Mouse (Mus musculus) intestine, embryonic 15.5 days (tissue): Measurements from ENCODE around the gene Zfp287. TPM values are rescaled to one million over a fixed set of nuclear protein-coding genes. Genes with fewer than 3 reads are reported as not detected.
"Not testable (repeated sequence)": the region's sequence is repeated elsewhere in the genome, so short reads cannot be mapped to it uniquely, and the experiment has no call there.

Source experiments
- ATAC-seq: fragments of 200-750 bp; cut with Nextera tagmentation; 2 replicates; pipeline ENCODE4 v1.8.0; 2017; ENCODE audit warnings: moderate TSS enrichment, moderate library complexity
- H3K27ac ChIP-seq: fragments of 300-500 bp; sonication (generic); 2 replicates; pipeline ENCODE4 v1.5.1; 2015; ENCODE audit warnings: mild to moderate bottlenecking, inconsistent platforms
- H3K27me3 ChIP-seq: fragments of 300-500 bp; sonication (generic); replicated peaks from 2 replicates; pipeline ENCODE4 v1.6.1; 2015; ENCODE audit warnings: inconsistent platforms
- H3K36me3 ChIP-seq: fragments of 300-500 bp; sonication (generic); 2 replicates; pipeline ENCODE4 v1.6.1; 2015; ENCODE audit warnings: inconsistent platforms
- H3K4me1 ChIP-seq: fragments of 300-500 bp; sonication (generic); replicated peaks from 2 replicates; pipeline ENCODE4 v1.6.1; 2015; ENCODE audit warnings: inconsistent platforms
- H3K4me2 ChIP-seq: fragments of 300-500 bp; sonication (generic); replicated peaks from 2 replicates; pipeline ENCODE4 v1.6.1; 2015; ENCODE audit warnings: mild to moderate bottlenecking, inconsistent platforms
- H3K4me3 ChIP-seq: fragments of 300-500 bp; sonication (generic); replicated peaks from 2 replicates; pipeline ENCODE4 v1.5.1; 2015; ENCODE audit warnings: inconsistent platforms
- H3K9ac ChIP-seq: fragments of 300-500 bp; sonication (generic); 2 replicates; pipeline ENCODE4 v1.6.1; 2015; ENCODE audit warnings: inconsistent platforms
- H3K9me3 ChIP-seq: fragments of 300-500 bp; sonication (generic); 2 replicates; pipeline ENCODE4 v1.6.1; 2016; ENCODE audit warnings: inconsistent platforms
- WGBS: fragments of 180-500 bp; shearing (Covaris S2); methylation state at CpG from one replicate; pipeline ENCODE4 v1.1.7; 2015; 5-methylcytosine and 5-hydroxymethylcytosine counted together
- polyA plus RNA-seq: library from polyadenylated mRNA; unstranded; fragments of >200 nt; fragmentation: Nextera tagmentation; extraction: Ambion mirVana; gene quantifications from 2 replicates; pipeline ENCODE4 v1.2.1, GENCODE M21; 2015

Zfp287 gene
- polyA plus RNA-seq, result 5.4 and 5.6 TPM in 2 replicates

DNA sequence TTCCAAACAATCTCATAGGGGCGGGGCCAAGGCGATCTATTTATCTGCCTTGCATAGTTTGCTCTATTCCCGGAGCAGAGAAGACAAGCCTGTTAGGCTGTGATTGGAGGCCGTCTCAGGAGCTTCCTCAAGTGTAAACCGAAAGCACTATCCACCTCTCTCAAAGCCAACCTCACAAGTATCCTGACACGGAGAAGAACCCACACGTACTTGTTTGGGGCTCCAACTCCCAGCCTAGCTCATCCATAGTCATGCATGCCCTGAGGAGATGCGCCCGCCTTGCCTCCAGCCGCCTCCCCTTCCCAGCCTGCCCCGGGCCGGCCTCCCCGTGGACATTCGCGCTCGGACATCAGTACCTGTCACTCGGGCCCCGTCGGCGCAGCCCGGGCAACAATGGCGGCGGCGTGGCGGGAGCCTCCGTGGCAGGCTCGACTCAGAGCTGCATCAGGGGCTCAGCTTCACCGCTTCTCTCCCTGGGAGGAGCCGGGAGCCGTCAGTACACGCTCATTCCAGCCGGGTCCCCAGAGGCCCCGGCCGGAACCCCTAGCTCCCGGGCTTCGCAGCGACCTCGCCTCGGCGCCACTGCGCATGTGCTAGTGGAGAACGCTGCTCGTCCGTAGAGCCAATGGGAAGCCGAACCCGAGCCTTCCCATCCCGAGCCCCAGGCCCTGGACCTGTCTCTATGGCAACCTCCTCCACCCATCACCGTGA is at the start of gene Zfp287:
Zfp287 (minus strand) TSS at position 595 of the 711 bp plus-strand sequence.
- WGBS, result under 1% methylated on average over 48 of the region's 48 CpGs
- peak within 1 kb of the TSS; percentile 85 for H3K4me2 ChIP-seq
- H3K27ac ChIP-seq, result peak within 1 kb of the TSS; percentile 66
- peak within 1 kb of the TSS; percentile 64 for H3K4me3 ChIP-seq
- peak within 1 kb of the TSS; percentile 70 for H3K9ac ChIP-seq
- H3K9me3 ChIP-seq, result no peaks in the 10 kb centered on the region
- ATAC-seq, result peak; percentile 99
- H3K27me3 ChIP-seq, result no peaks in the 10 kb centered on the region
- H3K4me1 ChIP-seq, result no peaks in the 10 kb centered on the region
- H3K36me3 ChIP-seq, result no peaks in the 10 kb centered on the region

- WGBS, result 93% methylated on average over 7 of the region's 7 CpGs
- peaks cover 32% of the 10 kb centered on the region for H3K36me3 ChIP-seq
- no peaks in the 10 kb centered on the region for H3K27me3 ChIP-seq
- no peak for ATAC-seq
- no peak overlapping the region for H3K9ac ChIP-seq
- no peak overlapping the region for H3K27ac ChIP-seq
- H3K4me3 ChIP-seq, result no peak overlapping the region
- no peaks in the 10 kb centered on the region for H3K4me1 ChIP-seq
- H3K4me2 ChIP-seq, result no peak overlapping the region
- H3K9me3 ChIP-seq, result peaks cover 9% of the 10 kb centered on the region; the same call in 1 of the 2 replicates
Observed at GRCm38 (mm10) chr11:62776510-62776909, 44.8 kb upstream of the Zfp287 start.

DNA sequence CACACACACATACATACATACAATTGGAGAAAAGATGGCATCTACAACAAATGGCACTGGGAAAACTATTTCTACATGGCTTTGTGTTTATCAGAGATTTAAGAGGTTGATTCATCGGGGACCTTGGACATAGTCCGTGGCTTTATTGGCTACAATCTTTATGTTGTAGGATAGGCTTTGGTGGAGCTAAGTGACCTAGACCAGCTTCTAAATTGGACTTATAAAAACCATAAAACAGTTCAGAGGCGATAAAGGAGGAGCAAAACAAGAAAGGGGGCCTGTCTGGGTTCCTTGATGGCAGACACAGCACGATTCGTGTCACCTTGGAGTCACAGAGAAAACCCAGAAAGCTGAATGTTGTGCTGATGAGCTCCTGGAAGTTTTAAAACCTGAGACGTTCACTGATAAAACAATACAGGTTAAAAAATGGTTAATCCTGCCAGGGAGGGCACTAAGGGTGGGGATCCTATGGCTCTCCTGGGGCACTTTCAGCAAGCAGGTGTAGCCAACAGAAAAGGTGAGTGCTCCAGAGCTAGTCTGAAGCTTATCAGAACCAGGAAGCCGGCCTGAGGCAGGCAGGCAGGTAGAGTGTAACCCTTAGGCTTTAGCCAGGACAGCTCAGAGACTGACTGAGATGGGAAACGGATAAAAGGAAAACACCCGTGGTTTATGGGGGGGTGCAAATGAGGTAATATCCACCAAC is 29.2 kb upstream of the Zfp287 start:
- peak; percentile 80 for ATAC-seq

DNA sequence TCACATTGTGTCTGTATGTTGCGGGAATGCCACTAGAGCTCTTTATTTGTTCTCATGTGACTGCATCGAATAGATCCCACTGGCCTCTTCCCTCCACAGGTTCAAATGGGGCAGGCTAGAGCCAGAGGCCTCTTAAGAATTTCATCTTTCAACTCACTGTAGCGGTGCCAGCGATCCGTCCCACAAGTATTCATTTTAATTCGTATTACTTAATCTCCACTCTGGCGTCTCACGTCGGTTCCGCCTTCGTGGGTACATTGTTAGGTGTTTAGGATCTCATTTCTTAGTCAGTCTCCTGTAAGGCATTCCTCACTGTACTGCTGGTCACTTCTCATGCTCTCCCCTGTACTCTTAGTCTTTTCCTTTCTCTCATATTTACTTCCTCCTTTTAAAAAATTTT is 26.8 kb upstream of the Zfp287 start:
- Histone ChIP-seq H3K9me3 (no peaks in the 10 kb centered on the region), H3K9ac (no peak overlapping the region), H3K4me2 (no peak overlapping the region), H3K36me3 (no peaks in the 10 kb centered on the region), H3K27me3 (no peaks in the 10 kb centered on the region), H3K4me3 (no peak overlapping the region), H3K27ac (peak overlapping the region; percentile 41; the same call in 1 of the 2 replicates), H3K4me1 (peaks cover 12% of the 10 kb centered on the region)
- ATAC-seq, result no peak
- WGBS, result 93% methylated on average over 11 of the region's 11 CpGs

More for the DNA sequence above, 29.2 kb upstream of the Zfp287 start:
- H3K4me1 ChIP-seq, result peaks cover 12% of the 10 kb centered on the region
- peak overlapping the region; percentile 36; the same call in 1 of the 2 replicates for H3K4me2 ChIP-seq
- no peaks in the 10 kb centered on the region for H3K27me3 ChIP-seq
- H3K9me3 ChIP-seq, result no peaks in the 10 kb centered on the region
- 51% methylated on average over 9 of the region's 9 CpGs for WGBS
- no peaks in the 10 kb centered on the region for H3K36me3 ChIP-seq
- peak overlapping the region; percentile 51 for H3K27ac ChIP-seq
- no peak overlapping the region for H3K9ac ChIP-seq
- no peak overlapping the region for H3K4me3 ChIP-seq

GRCm38 (mm10) chr11:62757906-62758305 is 26.2 kb upstream of the Zfp287 start:
- no peak for ATAC-seq
- H3K4me1 ChIP-seq, result peaks cover 12% of the 10 kb centered on the region
- WGBS, result 78% methylated on average over 6 of the region's 6 CpGs
- no peak overlapping the region for H3K27ac ChIP-seq
- no peak overlapping the region for H3K4me3 ChIP-seq
- H3K27me3 ChIP-seq, result no peaks in the 10 kb centered on the region
- no peak overlapping the region for H3K9ac ChIP-seq
- no peaks in the 10 kb centered on the region for H3K9me3 ChIP-seq
- no peak overlapping the region for H3K4me2 ChIP-seq
- H3K36me3 ChIP-seq, result no peaks in the 10 kb centered on the region

GRCm38 (mm10) chr11:62757143-62757507 is 25.4 kb upstream of the Zfp287 start:
- WGBS, result 4% methylated on average over 7 of the region's 7 CpGs
- H3K27ac ChIP-seq, result no peak overlapping the region
- peak overlapping the region; percentile 27 for H3K4me3 ChIP-seq
- peak; percentile 36 for ATAC-seq
- no peaks in the 10 kb centered on the region for H3K9me3 ChIP-seq
- H3K9ac ChIP-seq, result no peak overlapping the region
- no peaks in the 10 kb centered on the region for H3K36me3 ChIP-seq
- peak overlapping the region; percentile 56 for H3K4me2 ChIP-seq
- no peaks in the 10 kb centered on the region for H3K27me3 ChIP-seq
- H3K4me1 ChIP-seq, result peaks cover 11% of the 10 kb centered on the region

DNA sequence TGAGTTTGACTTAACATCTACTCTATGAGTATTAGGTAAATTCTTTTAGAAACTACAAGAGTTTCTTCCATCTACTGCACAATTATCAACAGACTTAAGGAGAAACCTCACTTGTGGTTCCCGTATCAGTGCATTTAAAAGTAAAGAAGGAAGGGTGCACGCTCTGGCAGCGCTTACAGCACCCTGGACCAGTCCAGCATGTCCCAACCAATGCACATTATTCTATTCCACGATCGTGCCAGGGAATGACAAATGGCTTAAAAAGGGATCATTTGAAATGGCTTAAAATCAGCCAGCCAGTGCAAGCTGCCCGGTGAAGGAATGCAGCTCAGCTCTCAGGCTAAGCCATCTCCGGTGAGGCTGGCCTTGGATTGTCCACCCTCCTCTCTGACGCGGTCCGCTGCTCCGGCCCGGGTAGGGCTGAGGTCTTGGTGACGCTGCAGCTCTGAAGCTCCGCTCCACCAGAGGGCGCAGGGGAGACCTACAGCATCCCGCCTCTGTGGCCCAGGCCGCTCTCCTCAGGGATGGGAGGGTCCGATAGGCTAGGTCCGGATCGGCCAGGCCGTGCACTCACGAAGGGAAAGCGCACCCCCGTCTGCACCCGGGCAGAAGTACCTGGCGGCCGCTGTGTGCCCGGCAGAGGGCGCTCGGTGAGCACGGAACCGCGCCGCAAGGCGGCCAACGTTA is 24.9 kb upstream of the Zfp287 start:
- no peaks in the 10 kb centered on the region for H3K27me3 ChIP-seq
- peak; percentile 98 for ATAC-seq
- WGBS, result 6% methylated on average over 36 of the region's 36 CpGs
- H3K9ac ChIP-seq, result no peak overlapping the region
- no peaks in the 10 kb centered on the region for H3K36me3 ChIP-seq
- peak overlapping the region; percentile 27 for H3K4me3 ChIP-seq
- peaks cover 9% of the 10 kb centered on the region; the same call in 1 of the 2 replicates for H3K4me1 ChIP-seq
- H3K4me2 ChIP-seq, result peak overlapping the region; percentile 56
- H3K9me3 ChIP-seq, result no peaks in the 10 kb centered on the region
- no peak overlapping the region for H3K27ac ChIP-seq

- 88% methylated on average over 8 of the region's 8 CpGs for WGBS
- no peak for ATAC-seq
- no peak within 1 kb of the TSS for H3K27ac ChIP-seq
- no peaks in the 10 kb centered on the region for H3K9me3 ChIP-seq
- peaks cover 4% of the 10 kb centered on the region; the same call in 1 of the 2 replicates for H3K27me3 ChIP-seq
- H3K36me3 ChIP-seq, result no peaks in the 10 kb centered on the region
- H3K4me3 ChIP-seq, result no peak within 1 kb of the TSS
- peaks cover 9% of the 10 kb centered on the region; the same call in 1 of the 2 replicates for H3K4me1 ChIP-seq
- H3K4me2 ChIP-seq, result no peak within 1 kb of the TSS
- H3K9ac ChIP-seq, result no peak within 1 kb of the TSS
Observed at GRCm38 (mm10) chr11:62752780-62753179, 21.1 kb upstream of the Zfp287 start, which contains the start of gene Gm10428. Gm10428 (plus strand) TSS chr11:62753100.

DNA sequence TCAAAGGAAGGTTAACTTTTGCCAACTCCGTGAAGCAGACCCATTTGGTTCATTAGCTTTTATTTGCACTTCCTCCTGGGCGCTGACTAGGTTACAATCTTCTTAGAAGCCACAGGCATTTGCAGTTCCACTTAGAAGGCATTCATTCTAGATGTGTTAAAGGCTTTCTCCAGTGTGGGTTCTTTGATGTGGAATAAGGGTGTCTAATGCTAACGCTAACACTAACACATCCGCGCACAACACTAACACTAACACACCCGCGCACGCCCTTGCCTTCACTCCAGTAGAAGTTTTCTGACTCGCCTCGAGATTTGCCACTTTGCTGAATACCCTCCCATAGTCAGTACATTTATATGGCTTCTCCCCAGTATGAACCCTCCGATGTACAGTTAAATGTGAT is 20.5 kb upstream of the Zfp287 start:
- no peak overlapping the region for H3K4me2 ChIP-seq
- peaks cover 7% of the 10 kb centered on the region; the same call in 1 of the 2 replicates for H3K4me1 ChIP-seq
- no peak overlapping the region for H3K27ac ChIP-seq
- H3K36me3 ChIP-seq, result no peaks in the 10 kb centered on the region
- H3K4me3 ChIP-seq, result no peak overlapping the region
- H3K9ac ChIP-seq, result no peak overlapping the region
- no peaks in the 10 kb centered on the region for H3K9me3 ChIP-seq
- WGBS, result 63% methylated on average over 11 of the region's 11 CpGs
- no peak for ATAC-seq
- peaks cover 5% of the 10 kb centered on the region; the same call in 1 of the 2 replicates for H3K27me3 ChIP-seq

- H3K9ac ChIP-seq, H3K4me1 ChIP-seq, ATAC-seq, H3K4me3 ChIP-seq, H3K4me2 ChIP-seq, H3K27ac ChIP-seq, H3K36me3 ChIP-seq, H3K9me3 ChIP-seq, H3K27me3 ChIP-seq: not testable (repeated sequence)
- WGBS, result 78% methylated on average over 13 of the region's 13 CpGs
Observed at GRCm38 (mm10) chr11:62749445-62749844, 17.7 kb upstream of the Zfp287 start.

DNA sequence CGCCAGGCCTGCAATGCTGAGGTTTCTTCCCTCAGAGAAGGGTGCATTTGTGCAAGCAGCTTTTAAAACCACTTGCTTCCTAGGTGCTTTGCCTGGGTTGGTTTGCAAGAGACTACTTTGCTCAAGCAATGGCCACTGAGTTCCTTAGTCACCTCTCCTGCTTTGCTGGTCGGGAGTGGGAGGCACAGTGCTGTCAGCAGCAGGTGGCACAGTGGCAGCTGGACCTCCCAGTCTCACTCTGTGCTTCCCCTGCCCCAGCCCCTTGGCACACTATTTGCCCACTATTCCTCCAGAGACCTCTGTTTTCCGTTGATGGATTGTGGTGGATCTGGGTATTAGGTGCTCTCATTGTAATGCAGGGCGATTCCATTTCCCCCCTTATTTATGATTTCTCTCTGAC is 16.4 kb upstream of the Zfp287 start:
- H3K4me1 ChIP-seq, result 0 out of 2 replicates have a peak, but pooled peaks cover 2% of the 10 kb centered on the region

DNA sequence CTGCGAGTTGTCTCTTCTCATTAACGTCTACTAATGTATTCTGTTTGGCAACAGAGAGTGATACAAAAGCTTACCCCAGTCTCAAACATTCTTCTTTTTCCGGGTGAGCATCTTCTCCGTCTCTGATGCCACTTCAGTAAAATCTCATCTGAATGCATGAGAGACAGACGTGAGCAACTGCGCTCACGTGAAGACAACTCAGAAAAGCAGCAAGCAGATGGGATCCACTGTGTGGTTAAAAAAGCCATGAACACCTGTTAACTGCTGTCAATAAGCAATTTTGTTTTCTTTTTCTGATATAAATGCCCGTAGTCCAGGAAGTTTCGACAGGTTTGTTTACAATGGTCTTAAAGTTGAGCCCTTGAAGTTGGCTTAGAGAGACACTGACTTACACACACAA is 15.5 kb upstream of the Zfp287 start:
- H3K9me3 ChIP-seq, result no peaks in the 10 kb centered on the region
- ATAC-seq, result no peak
- WGBS, result 66% methylated on average over 9 of the region's 9 CpGs
- no peaks in the 10 kb centered on the region for H3K36me3 ChIP-seq
- peaks cover 5% of the 10 kb centered on the region; the same call in 1 of the 2 replicates for H3K27me3 ChIP-seq
- no peak overlapping the region for H3K27ac ChIP-seq
- 0 out of 2 replicates have a peak, but pooled peaks cover 2% of the 10 kb centered on the region for H3K4me1 ChIP-seq
- no peak overlapping the region for H3K9ac ChIP-seq
- no peak overlapping the region for H3K4me3 ChIP-seq
- H3K4me2 ChIP-seq, result no peak overlapping the region

More for the DNA sequence above, 16.4 kb upstream of the Zfp287 start:
- 81% methylated on average over 4 of the region's 4 CpGs for WGBS
- Histone ChIP-seq H3K4me3 (no peak overlapping the region), H3K36me3 (no peaks in the 10 kb centered on the region), H3K9me3 (no peaks in the 10 kb centered on the region), H3K27me3 (peaks cover 5% of the 10 kb centered on the region; the same call in 1 of the 2 replicates), H3K27ac (no peak overlapping the region), H3K4me2 (no peak overlapping the region), H3K9ac (no peak overlapping the region)
- ATAC-seq, result no peak
